Mouse (Mus musculus) kidney, adult 11 months (tissue): ENCODE measurements around the gene Scgb1c1.
A peak's percentile ranks its signal among the peaks of the same experiment; 100 is the strongest.

Experiments used
- DNase-seq: peaks from one replicate; pipeline ENCODE4 v3.0.0; 2022

Gene Scgb1c1

DNA sequence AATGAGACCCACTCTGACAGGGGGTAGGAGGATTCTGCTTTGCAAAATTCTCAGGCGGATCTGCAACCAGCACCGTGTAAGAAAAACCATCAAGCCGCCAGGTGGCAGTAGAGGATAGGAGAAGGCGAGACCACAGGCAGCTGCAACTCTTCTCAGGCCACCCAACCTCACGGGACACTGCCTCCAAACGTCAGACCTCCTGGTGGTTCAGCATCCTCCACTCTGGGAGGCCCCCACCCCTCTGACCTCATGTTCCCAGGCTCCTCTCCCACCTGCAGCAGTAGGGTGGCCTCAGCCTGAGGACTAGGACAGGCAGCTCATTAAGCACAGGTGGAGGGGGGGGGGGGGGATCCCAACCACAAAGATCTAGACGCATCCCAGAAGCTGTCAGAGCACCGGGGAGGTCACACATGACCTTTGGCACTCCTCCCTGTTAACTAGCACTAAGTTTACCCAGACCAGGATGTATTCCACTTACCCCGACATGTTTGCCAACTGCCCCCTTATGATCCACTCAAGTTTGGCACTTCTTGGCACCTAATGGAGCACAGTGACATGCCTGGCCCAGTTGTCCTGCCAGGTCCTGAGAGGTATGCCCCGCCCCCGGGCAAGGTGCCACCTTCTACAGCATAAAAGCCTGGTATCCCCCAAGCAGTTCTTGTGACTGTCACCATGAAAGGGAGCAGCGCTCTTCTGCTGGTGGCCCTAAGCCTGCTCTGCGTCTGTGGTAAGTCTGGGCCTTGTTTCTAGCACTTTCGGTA lies at the start of gene Scgb1c1:
Scgb1c1 (plus strand) TSS at position 643 of the 761 bp plus-strand sequence.
- DNase-seq = peak; percentile 72

DNA sequence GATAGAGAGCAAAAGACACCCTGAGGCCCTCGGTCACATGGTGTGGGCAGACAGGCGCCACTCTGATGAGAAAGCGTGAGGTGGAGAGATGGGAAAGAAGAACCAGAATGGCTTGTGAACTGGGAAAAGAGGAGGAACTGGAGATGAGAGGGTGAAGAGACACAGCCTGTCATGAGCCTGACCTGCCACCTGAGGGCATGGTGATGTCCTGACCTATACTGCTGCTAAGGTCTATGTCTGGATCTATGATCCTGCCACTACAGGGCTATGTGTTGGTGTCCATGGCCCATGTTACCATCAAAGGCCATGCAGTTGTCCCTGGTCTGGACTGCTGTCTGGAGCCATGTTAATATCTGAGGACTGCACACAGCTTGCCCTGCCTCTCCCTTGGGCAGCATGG lies 47.7 kb upstream of the Scgb1c1 start:
- DNase-seq = no peak

DNA sequence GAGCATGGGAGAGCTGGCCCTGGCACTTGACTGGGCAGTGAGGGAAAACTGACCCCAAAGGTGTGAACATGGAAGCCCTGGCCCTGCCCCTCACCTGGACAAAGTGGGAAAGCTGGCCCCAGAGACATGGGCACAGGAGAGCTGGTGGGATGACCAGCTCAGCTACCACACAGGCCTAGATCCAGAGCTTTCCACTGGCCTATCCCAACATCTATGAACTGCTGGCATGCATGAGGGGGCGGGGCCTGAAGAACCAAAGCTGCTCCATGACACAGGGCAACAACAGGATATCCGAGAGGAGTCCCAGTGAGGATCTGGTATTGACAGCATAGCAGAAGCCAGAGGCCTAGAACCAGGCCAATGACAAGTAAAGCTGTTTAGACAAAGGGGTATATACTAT lies 47.1 kb upstream of the Scgb1c1 start:
- DNase-seq = no peak

DNA sequence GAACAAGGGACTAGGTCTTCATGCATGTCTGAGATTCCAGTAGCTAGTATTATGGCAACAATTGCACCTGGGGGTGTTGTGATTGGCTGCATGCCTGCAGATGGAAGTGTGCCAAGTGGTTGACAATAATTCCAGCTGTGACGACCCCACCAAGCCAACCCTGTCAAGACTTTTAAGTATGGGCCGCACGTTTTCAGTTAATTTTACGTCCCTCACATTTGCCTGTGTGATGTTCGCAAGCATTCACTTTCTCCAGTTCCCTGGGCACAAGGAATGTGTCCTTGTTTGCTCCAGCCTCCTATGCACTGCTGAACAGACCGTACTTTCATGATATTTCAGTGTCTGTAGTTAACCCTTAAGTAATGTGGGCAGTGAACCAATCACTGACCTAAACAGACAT lies 42.7 kb upstream of the Scgb1c1 start:
- peak; percentile 76 for DNase-seq

DNA sequence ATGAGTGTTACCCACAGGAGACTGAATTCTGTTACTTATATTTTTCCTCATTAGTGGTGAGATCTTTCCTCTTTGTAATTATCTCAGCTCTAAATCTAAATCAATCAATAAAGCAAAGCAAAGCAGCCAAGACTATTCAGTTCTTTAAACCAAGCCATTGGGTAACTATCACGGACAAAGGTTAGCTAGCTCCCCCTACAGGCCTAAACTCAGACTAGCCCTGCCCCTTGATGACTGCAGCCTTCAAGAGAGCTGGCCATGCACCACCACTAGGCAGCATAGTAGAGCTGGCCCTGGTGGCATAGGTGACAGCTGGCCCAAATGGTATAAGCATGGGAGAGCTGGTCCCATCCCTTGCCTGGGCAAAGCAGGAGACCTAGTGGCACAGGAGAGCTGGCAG lies 39.6 kb upstream of the Scgb1c1 start:
- DNase-seq = peak; percentile 75

DNA sequence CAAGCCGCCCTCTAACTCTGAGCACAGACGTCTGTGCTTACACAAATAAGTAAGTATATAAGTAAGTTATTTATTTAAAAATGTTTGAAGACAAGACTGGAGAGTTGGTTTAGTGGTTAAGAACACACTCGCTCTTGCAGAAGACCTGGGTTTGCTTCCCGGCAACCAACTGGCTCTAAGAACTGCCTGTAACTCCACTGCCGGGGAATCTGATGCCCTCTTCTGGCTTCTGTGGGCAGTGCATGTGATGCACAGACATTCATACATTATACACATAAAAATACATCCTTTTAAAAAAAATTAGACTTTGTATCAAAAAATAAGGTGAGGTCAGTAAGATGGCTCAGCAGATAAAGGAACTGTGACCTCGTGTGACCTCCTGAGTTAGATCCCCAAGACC lies 34.9 kb upstream of the Scgb1c1 start:
- DNase-seq = no peak

DNA sequence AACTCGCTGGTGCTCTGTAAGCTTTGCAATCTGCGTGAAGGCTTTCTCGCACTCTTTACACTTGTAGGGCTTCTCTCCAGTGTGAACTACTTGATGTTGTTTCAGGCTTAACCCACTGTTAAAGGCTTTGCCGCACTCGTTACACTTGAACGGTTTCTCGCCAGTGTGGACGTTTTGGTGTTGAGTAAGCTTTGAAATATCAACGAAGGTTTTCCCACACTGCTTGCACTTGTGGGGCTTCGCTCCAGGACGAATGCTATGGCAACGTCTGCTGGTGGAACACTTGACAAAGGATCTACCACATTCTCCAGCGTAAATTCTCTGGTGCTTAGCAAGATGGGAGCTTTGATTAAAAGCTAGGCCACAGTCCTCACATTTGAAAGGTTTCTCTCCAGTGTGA lies 33.6 kb upstream of the Scgb1c1 start:
- no peak for DNase-seq

DNA sequence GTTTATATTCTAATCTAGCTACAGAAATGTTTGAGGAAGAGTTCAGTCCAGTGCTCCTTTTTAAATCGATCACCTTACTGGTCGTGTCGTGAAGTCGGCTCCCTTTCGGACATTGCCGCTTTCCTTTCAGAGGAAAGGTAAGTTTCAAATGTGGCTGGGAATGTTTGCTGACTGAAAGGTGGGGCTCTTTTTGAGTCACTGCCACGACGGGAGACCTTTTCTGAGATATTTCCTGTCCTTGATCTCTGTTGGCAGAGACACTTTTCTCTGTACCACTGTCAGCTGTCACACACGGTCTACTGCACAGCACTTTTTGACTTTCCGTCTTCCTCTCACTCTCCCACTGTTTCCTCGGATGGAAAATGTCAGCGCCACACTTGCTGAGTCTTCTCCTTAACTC lies 32.5 kb upstream of the Scgb1c1 start:
- no peak for DNase-seq

DNA sequence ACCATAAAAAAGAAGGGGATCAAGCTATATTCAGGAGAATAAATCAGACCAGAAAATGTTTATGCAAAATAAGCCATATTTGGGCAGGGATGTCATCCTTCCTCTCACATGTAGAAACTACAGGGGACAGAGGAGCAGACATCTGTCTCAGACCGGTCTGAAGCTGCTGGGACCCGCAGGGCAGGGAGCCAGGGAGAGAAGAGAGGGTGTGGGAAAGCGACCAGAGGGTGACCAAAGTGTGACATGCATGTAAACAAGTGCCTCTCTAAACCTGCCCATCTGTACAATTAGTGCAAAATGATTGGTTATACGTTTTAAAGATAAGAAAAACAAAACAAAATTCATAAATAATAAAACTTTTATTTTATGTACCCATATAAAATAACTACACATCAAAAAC lies 25.2 kb upstream of the Scgb1c1 start:
- DNase-seq = no peak

DNA sequence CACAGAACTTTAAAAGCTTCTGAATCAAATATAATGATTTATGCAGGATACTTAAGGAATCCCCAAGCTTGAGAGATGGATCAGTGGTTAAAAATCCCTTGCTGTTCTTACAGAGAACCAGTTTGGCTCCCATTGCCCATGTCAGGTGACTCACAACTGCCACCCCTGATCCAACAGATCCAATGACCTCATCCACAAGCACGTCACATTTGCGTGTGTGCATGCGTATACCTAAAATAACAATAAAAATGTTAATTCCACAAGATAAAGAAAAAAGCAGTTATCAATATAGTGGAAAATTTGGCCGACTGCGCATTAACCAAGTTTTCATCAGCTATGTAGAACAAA lies 24.1 kb upstream of the Scgb1c1 start:
- DNase-seq = no peak

DNA sequence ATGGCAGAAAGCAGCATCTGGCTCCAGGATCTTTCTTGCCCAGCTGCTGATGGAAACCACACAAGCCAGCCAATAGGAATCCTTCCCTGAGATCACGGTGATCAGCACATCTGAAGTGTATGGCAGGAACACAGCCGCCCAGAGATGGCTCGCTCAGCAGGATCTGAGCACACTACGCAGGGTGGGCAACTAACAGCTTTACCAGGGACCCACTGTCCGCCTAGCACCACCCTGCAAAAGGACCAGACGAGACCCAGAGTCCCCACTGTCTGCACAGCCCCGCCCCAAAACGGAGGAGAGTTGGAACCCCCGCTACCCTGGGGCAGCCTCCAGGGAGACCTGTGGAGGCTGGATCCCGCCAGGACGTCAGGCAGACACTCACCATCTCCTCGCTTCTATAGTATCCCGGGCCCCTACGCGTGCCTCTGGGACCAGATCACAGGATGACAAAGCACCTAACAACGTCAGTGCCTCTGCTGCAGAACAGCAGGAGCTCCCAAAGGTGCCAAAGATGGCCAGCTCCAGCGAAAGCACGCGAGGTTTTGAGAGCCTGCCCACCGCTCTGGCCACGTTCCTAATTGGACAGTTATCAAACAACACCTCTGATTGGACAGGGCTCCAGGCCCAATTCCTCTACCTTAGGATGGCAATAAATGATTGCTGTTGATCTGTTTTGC lies 23.6 kb upstream of the Scgb1c1 start, which contains the start of gene Zfp941:
Zfp941 (minus strand) TSS at position 526 of the 677 bp plus-strand sequence.
- DNase-seq = peak; percentile 53

DNA sequence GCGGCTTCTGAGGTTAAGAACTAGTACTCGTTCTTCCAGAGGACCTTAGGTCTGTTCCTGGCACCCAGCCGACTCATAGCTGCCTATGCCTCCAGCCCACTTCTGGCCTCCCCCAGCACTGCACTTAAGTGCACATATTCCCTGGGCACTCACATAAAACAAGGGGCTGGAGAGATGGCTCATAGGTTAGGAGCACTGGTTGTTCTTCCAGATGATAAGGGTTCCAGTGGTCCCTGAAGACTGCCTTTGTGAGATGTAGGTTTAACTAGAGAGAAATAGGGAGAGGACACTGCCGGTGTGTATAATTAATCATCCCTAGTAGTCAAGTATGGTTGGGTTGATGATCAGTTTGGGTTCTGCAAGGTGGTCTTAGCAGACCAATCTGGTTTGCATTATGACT lies 22.6 kb upstream of the Scgb1c1 start:
- no peak for DNase-seq

DNA sequence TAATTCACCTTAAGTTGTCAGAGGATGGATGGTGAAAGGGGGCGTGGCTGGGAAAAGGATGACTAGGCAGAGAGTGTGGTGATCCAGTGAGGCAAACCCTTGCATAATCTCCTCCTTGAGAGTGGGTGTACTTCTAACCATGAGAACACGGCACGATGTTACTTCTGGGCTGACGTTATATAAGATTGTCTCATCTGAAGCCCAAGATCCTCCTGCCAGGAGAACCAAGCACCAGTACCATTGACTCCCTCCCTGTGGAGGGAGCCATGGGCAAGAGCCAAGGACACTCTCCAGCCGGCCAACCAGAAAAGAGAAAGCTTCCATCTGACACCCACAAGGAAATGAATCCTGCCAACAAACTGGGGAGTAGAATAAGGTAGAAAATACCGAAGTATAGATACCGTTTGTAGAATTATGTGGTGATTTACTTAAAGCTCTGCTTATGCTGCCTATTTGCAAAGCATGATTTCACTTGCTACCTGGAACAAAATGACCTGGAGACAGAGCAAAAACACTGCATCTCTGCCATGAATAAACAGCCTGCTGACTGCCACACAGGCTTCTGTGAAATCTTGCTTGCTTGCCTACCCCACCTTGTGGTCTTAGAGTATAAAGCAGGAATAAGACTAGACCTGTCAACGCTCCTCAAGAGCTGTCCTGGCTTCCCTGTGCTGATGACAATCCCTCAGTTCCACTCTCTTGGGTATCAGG lies 17.0 kb upstream of the Scgb1c1 start:
- peak; percentile 87 for DNase-seq

DNA sequence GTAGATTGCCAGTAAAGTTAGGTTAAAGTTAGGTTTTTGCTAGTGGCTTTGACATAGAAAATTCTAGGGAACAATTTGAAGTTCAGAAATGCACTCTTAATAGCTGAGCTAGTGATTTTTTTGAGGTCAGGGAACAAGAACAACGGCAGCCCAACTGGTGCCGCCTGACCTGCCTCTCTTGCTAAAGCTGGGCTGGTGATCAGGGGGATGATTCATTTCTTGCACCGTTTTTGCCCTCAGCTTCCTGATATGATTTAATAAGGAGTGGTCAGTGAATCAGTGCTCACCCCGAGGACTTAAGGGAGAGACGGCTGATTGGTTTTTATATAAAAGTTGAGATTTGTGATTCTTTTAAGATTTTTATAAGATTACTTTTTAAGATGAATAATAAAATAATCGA lies 13.9 kb upstream of the Scgb1c1 start:
- DNase-seq = no peak

DNA sequence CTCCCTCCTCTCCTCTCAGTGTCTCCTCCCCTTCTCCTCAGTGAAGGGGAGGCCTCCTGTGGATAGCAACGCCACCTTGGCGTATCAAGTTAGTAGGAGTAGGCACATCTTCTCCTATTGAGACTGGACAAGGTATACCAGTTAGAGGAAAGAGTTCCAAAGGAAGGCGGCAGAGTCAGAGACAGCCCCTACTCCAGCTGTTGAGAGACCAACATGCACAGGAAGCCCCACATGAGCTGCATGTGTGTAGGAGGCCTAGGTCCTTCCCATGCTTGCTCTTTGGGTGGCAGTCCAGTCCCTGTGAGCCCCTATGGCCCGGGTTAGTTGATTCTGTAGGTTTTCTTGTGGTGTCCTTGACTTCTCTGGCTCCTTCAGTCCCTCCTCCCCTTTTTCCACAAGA lies 12.0 kb upstream of the Scgb1c1 start:
- DNase-seq = no peak

DNA sequence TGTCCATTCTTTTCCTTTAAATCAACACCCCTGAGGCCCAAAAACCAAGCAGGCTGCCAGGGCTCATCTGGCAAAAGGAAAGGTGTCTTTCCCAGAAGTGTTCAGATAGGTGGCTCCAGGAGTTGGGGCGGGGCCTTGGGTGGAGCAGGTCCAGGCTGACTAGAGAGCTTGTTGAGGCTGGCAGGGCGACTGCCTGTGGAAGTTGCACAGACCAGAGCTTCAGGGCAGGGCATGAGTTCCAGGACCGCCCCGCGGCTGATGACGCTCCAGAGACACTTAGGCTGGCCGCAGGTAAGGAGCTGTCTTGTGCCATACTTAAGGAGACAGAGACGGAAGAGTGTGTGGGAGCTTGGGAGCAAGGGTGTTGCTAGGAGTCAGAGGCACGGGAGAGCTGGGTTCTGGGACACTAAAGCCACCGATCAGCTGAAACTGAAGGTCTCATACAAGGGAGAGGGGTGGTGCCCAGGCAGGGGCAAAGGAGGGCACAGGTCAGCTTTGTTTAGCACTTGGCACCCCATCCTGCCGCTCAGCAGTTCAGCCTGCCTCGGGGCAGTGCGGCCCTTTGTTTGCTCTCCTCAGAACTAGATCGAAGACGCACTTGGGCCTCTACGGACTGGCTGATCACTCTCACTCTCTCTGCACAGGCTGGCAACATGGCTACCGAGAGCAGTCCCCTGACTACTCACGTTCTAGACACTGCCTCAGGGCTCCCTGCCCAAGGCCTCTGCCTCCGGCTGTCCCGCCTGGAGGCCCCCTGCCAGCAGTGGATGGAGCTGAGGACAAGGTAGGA lies 10.2 kb upstream of the Scgb1c1 start, which contains the start of gene Urah:
Urah (plus strand) TSS at position 51 of the 790 bp plus-strand sequence.
- DNase-seq = peak; percentile 68

DNA sequence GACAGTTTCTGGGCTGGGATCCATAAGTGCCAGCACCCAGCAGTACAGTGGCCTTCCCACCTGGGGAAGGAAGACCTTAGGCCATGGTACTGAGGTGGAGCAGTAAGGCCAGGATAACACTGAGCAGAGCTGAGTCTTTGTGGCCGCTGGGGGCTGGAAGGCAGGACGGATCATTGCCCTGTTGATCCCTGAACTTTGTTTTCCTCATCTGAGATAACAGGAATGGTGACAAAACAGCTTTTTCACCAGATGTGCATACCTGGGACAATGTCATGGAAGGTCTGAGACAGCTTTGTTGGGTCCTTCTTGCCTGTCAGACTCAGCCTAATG lies 9.6 kb upstream of the Scgb1c1 start:
- no peak for DNase-seq

DNA sequence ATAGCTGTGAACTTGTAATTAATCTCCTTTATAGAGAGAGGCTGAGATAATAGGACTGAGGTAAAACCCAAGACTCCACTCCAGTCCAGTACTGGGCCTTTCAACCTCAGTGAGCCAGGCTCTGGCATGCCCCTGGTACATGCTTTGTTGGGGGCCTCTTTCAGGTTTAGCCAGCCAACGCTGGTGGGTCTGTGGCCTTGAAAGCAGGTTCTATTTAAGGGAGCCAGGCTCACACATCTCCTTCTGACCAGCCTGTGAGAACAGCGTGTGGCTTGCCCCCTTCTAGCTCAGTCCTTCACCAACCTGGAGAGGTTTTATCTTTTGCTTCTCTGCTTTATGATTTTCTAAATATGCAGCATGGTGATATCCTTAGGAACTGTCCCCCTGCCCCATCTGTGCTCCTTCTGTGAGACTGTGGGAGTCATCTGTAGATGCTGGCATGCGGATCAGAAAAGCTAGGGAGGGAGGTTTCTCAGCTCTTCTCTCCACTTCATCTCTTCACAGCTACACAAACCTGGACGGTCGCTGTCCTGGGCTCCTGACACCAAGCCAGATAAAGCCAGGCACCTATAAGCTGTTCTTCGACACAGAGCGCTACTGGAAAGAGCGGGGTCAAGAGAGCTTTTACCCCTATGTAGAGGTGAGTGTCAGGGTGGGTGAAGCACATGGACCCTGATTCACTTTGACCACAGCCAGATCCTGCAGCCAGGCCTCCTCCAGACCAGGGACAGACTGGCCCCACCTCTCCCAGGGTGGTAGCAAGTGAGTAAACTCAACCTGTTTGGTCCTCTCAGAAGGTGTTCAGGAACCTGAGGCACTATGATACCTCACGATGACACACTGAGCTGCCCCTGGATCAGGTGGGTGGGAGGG lies 8.9 kb upstream of the Scgb1c1 start:
- no peak for DNase-seq

DNA sequence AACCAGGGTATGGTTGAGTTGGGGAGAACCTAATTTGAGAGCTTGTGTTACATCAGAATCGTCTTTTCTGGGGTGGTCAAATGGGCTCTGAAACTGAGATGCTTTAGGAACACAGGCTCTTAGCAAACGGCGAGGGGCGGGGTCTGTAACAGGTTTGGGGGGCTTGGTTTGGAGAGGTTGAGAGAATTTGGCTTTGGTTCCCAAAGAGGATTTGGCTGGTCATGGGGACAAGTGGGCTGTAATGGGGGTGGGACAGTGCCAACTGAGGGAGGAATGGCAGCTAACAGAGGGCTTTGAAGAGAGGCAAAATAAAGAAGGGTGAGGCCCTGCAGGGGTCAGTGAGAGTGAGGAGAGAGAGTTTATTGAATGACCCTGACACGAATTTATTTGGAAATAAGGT lies 5.8 kb upstream of the Scgb1c1 start:
- no peak for DNase-seq

DNA sequence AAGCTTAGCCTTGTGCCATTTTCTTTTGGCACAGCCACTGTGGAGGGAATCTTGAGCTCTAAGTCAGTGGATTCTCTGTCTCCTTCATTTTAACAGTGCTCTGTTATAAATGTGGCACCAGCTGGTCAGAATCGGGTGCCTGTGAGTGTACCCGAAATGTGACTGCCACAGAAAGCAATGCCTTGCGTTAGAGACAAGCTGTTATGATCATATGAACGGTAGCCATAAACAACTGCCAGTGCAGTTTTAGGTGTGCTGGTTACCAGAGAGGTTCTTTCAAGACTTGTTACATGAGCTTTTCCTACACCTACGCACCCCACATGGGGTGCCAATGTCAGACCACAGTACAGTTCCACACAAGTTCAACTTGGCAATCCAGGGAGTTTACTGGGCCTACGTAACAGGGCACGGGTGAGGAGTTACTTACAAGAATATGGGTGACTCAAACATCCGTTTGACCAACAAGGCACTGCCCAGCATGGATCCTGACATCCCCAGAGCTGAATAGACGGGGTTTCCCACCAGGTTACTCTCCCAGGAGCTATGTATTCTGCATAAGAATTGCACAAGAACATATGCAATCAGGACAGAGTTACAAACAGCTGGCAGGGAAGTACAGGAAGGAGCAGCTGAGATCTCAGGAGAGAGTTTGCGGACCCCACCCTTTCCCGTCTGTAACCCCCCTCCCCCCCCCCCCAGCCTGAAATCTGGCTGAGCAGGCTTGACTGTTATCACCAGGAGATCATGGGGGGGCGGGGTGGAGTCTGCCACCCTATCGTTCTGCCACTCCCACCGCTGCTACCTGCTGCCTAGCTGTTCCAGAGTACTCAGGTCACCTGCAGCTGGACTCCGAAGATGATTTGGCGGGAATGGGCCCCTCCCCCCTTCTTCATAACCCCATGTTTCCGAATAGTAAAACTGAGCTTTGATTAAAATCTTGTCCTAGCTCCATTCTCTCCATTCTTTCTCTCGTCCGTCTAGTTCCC lies 4.3 kb upstream of the Scgb1c1 start:
- no peak for DNase-seq

DNA sequence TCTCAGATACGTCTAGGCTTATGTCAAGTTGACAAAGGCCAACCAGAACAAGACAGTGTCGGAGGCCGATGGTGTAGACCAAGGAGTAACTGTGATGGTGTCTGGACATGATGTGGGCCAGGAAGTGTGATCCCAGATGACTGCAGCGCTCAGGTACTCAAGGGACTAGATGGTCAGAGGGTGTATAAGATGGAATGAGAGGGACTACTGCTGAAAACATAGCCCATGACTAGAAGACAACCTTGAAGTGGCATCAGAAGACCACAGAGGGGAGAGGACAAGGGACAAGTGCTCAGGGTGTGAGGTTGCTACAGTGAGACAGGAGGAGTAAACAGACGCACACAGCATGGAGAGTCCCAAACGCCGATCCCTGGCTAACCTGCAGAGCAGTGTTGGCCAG lies 1.5 kb upstream of the Scgb1c1 start:
- DNase-seq = no peak
